Mouse (Mus musculus) liver, embryonic 11.5 days (tissue): ENCODE data around the gene Rasa3. TPM values are rescaled to one million over a fixed set of nuclear protein-coding genes. Genes with fewer than 3 reads are reported as not detected.

Experiments used
- ATAC-seq: fragments of 200-750 bp; cut with Nextera tagmentation; replicated peaks from 2 replicates; pipeline ENCODE4 v1.8.0; 2017; ENCODE audit warnings: moderate number of reproducible peaks, mild to moderate bottlenecking, moderate TSS enrichment, moderate library complexity; ENCODE audit not compliant: low FRiP score
- DNase-seq: peaks from one replicate; pipeline ENCODE4 v3.0.0-alpha.2; 2017; ENCODE audit warnings: low spot score
- H3K27ac ChIP-seq: fragments of 300-500 bp; sonication (generic); 2 replicates; pipeline ENCODE4 v1.5.1; 2014; ENCODE audit warnings: mild to moderate bottlenecking, low read depth, low read length, control low read depth
- H3K27me3 ChIP-seq: fragments of 300-500 bp; sonication (generic); replicated peaks from 2 replicates; pipeline ENCODE4 v1.6.1; 2014; ENCODE audit warnings: low read length, mixed read lengths; ENCODE audit not compliant: control insufficient read depth, insufficient read depth
- H3K36me3 ChIP-seq: fragments of 300-500 bp; sonication (generic); 2 replicates; pipeline ENCODE4 v1.6.1; 2014; ENCODE audit warnings: mild to moderate bottlenecking, low read length, moderate library complexity, mixed read lengths; ENCODE audit not compliant: control insufficient read depth, insufficient read depth
- H3K4me1 ChIP-seq: fragments of 300-500 bp; sonication (generic); replicated peaks from 2 replicates; pipeline ENCODE4 v1.6.1; 2014; ENCODE audit warnings: low read length, mixed read lengths; ENCODE audit not compliant: control insufficient read depth, insufficient read depth
- H3K4me2 ChIP-seq: fragments of 300-500 bp; sonication (generic); 2 replicates; pipeline ENCODE4 v1.6.1; 2014; ENCODE audit warnings: mild to moderate bottlenecking, control low read depth, moderate library complexity
- H3K4me3 ChIP-seq: fragments of 300-500 bp; sonication (generic); 2 replicates; pipeline ENCODE4 v1.5.1; 2014; ENCODE audit warnings: low read depth, low read length, control low read depth
- H3K9ac ChIP-seq: fragments of 300-500 bp; sonication (generic); 2 replicates; pipeline ENCODE4 v1.6.1; 2014; ENCODE audit warnings: low read depth, low read length, control low read depth
- H3K9me3 ChIP-seq: fragments of 300-500 bp; sonication (generic); 2 replicates; pipeline ENCODE4 v1.6.1; 2016; ENCODE audit warnings: low read length, inconsistent platforms, mixed read lengths; ENCODE audit not compliant: control insufficient read depth
- WGBS: fragments of 180-500 bp; shearing (Covaris S2); extraction: QIAGEN DNeasy Blood & Tissue Kit; methylation state at CpG from one replicate; pipeline ENCODE4 v1.1.7; 2014; 5-methylcytosine and 5-hydroxymethylcytosine counted together
- polyA plus RNA-seq: library from polyadenylated mRNA; unstranded; fragments of >200 nt; fragmentation: Nextera tagmentation; extraction: Ambion mirVana; gene quantifications from 2 replicates; pipeline ENCODE4 v1.2.1, GENCODE M21; 2014

Rasa3 gene
- polyA plus RNA-seq, 1 experiment from 2014 or later = 37.2 TPM

DNA sequence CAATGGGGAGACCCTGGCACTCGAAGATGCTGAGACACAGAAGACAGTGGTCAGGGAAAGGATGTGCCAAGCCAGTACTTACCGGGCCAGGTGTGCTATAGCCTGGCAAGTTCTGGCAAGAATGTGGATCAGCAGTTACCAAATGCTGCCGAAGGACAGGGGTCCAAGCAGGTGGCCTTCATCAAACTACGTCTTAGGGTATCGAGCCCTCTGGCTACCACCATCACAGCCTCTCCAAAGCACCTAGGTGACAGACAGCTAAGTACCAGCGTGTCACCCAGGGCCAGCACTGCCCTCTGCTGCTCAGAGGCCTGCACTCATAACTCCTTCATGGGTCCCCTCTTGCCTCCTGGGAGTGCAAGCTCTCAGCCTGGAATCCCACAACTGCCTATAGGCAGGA lies 81.5 kb downstream of the Rasa3 start:
- Histone ChIP-seq H3K9me3 (no peaks in the 10 kb centered on the region), H3K36me3 (peaks cover 8% of the 10 kb centered on the region), H3K4me2 (no peak overlapping the region), H3K4me3 (no peak overlapping the region), H3K27ac (no peak overlapping the region), H3K9ac (no peak overlapping the region), H3K4me1 (peaks cover 5% of the 10 kb centered on the region), H3K27me3 (no peaks in the 10 kb centered on the region)
- ATAC-seq = no peak
- WGBS = 85% methylated on average over 6 of the region's 6 CpGs
- DNase-seq = no peak

GRCm38 (mm10) chr8:13594884-13595323 lies 82.5 kb downstream of the Rasa3 start:
- H3K4me1 ChIP-seq = no peaks in the 10 kb centered on the region; the same call in 1 of the 2 replicates
- H3K9me3 ChIP-seq = no peaks in the 10 kb centered on the region
- no peaks in the 10 kb centered on the region for H3K27me3 ChIP-seq
- H3K4me2 ChIP-seq = peak overlapping the region; percentile 1; the same call in 1 of the 2 replicates
- WGBS = 41% methylated on average over 11 of the region's 11 CpGs
- H3K9ac ChIP-seq = no peak overlapping the region
- no peak for DNase-seq
- no peak overlapping the region for H3K4me3 ChIP-seq
- H3K36me3 ChIP-seq = peaks cover 8% of the 10 kb centered on the region
- peak; percentile 48 for ATAC-seq
- 0 out of 2 replicates have a peak overlapping the region, but pooled peaks have one; percentile 1 for H3K27ac ChIP-seq

DNA sequence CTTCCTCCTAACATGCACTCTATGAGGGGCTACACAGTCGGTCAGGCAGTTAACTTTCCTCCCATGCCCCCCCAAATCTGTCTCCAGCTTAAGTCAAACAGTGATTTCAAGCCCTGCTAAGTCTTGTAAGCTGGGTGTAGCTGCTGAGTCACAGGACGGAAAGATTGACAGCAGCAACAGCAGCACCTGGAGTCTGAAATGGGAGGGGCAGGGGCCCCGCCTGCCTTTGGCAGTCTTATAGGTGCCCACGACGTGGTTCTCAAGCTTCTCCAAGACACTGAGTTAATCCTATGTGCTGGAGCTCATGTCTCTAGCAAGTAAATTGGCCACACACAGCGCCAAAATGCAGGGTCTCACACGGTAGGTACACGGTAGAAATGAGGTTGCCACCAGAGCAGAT lies 84.1 kb downstream of the Rasa3 start:
- 69% methylated on average over 8 of the region's 8 CpGs for WGBS
- Histone ChIP-seq H3K36me3 (peaks cover 10% of the 10 kb centered on the region), H3K4me1 (peaks cover 11% of the 10 kb centered on the region), H3K9me3 (no peaks in the 10 kb centered on the region), H3K27ac (no peak overlapping the region), H3K4me2 (no peak overlapping the region), H3K4me3 (no peak overlapping the region), H3K9ac (no peak overlapping the region), H3K27me3 (no peaks in the 10 kb centered on the region)
- DNase-seq (no peak), ATAC-seq (no peak)

DNA sequence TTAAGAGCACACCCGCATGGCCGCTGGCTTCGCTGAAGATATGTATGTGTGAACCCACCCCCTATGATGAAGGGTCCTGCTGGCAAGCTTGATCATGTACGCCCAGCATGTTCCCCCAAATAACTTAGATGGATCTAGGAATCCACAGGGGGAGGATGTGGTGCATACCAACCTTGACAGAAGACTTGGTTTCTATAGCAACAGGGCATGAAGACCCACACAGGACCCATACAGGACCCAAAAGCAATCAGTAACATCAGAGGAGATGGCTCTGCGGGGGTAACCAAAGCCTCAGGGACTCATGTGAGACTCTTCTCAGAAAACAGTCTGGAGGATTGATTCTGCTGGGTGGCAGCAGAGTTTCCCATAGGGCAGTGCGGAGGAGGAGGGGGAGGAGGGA lies 86.2 kb downstream of the Rasa3 start:
- no peaks in the 10 kb centered on the region for H3K9me3 ChIP-seq
- no peak overlapping the region for H3K27ac ChIP-seq
- no peak overlapping the region for H3K4me2 ChIP-seq
- H3K27me3 ChIP-seq = no peaks in the 10 kb centered on the region
- no peak overlapping the region for H3K9ac ChIP-seq
- H3K4me3 ChIP-seq = no peak overlapping the region
- no peak for DNase-seq
- ATAC-seq = no peak
- 94% methylated on average over 6 of the region's 6 CpGs for WGBS
- 0 out of 2 replicates have a peak, but pooled peaks cover 2% of the 10 kb centered on the region for H3K36me3 ChIP-seq
- H3K4me1 ChIP-seq = peaks cover 11% of the 10 kb centered on the region

DNA sequence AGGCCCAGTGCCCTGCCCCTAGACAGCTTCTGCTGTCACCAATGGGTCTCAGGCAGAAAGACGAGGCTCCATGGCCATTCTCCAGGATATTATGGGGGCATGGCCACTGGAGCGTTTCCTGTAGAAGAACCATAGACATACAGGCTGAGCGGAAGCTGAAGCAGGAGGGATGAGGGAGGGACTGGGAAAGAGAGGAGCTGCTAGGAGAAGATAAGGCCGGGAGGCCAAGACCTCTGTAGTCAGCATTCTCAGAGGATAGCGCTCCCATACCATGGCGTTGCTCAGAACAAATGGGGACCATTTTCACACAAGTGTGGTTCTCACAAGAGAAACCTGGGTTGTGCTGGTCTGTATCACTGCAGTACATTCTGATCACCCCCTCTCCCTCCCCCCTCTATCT lies 88.3 kb downstream of the Rasa3 start:
- 0 out of 2 replicates have a peak overlapping the region, but pooled peaks have one; percentile 16 for H3K27ac ChIP-seq
- peaks cover 11% of the 10 kb centered on the region for H3K4me1 ChIP-seq
- no peaks in the 10 kb centered on the region for H3K27me3 ChIP-seq
- WGBS = 46% methylated on average over 6 of the region's 6 CpGs
- DNase-seq = no peak
- H3K9ac ChIP-seq = no peak overlapping the region
- H3K36me3 ChIP-seq = peaks cover 10% of the 10 kb centered on the region
- peak; percentile 76 for ATAC-seq
- H3K4me2 ChIP-seq = no peak overlapping the region
- H3K9me3 ChIP-seq = no peaks in the 10 kb centered on the region
- no peak overlapping the region for H3K4me3 ChIP-seq

DNA sequence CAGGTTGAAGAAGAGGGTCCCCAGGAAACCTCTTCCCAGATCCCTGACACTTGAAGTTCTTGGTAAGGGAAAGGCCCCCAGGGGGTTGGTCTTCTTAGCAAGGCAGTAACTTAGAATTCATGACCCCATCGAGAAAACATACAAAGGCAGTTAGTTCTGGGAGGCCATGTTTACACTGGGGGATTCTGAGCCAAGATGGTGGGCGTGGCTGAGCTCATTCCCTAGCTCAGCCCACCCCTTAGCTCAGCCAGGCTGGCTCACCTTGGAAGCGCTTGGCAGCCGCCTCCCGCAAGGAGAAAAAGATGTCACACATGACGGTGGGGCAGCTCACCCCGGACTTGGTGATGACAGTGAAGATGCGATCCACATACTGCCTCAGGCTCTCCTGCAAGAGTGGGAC lies 92.8 kb downstream of the Rasa3 start:
- Histone ChIP-seq H3K4me2 (no peak overlapping the region), H3K4me3 (no peak overlapping the region), H3K9me3 (no peaks in the 10 kb centered on the region), H3K9ac (no peak overlapping the region), H3K36me3 (peaks cover 30% of the 10 kb centered on the region), H3K4me1 (peaks cover 10% of the 10 kb centered on the region), H3K27me3 (no peaks in the 10 kb centered on the region), H3K27ac (no peak overlapping the region)
- no peak for ATAC-seq
- WGBS = 74% methylated on average over 8 of the region's 8 CpGs
- no peak for DNase-seq

GRCm38 (mm10) chr8:13577869-13578268 lies 99.5 kb downstream of the Rasa3 start:
- ATAC-seq = no peak
- 80% methylated on average over 6 of the region's 6 CpGs for WGBS
- no peak overlapping the region for H3K4me2 ChIP-seq

GRCm38 (mm10) chr8:13571999-13572398 lies 105.4 kb downstream of the Rasa3 start:
- ATAC-seq (no peak), DNase-seq (no peak)
- Histone ChIP-seq H3K4me2 (no peak overlapping the region), H3K27ac (no peak overlapping the region), H3K36me3 (peaks cover 8% of the 10 kb centered on the region; the same call in 1 of the 2 replicates), H3K27me3 (no peaks in the 10 kb centered on the region), H3K4me3 (no peak overlapping the region), H3K4me1 (no peaks in the 10 kb centered on the region), H3K9me3 (no peaks in the 10 kb centered on the region), H3K9ac (no peak overlapping the region)
- 90% methylated on average over 11 of the region's 11 CpGs for WGBS

More at GRCm38 (mm10) chr8:13577869-13578268, 99.5 kb downstream of the Rasa3 start:
- Histone ChIP-seq H3K4me1 (no peaks in the 10 kb centered on the region), H3K4me3 (no peak overlapping the region), H3K27me3 (no peaks in the 10 kb centered on the region), H3K27ac (no peak overlapping the region), H3K9ac (no peak overlapping the region), H3K36me3 (peaks cover 20% of the 10 kb centered on the region), H3K9me3 (no peaks in the 10 kb centered on the region)
- no peak for DNase-seq

DNA sequence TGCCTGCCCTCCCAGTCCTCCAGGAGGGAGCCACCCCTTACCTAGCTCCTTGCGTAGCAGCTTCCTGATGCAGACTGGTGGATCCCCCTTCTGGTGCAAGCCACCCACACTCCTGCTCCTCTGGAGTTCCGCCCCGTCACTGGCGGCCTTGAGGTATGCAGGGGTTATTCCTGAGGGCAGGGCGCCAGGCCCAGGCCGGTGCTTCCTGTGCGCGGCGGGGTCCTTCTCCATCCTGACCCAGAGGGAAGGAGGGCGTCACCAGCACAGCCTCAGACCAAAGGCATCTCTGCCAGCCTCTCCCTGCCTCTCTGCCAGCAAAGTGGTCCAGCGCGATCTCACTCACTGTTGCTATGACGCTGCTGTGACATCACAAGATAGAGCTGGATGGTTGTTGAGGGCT lies 115.3 kb downstream of the Rasa3 start, which contains the start of gene 1700029H14Rik:
Gene 1700029H14Rik, minus strand, starts transcription at position 344 of the 400 bp plus-strand sequence.
- H3K9me3 ChIP-seq = no peaks in the 10 kb centered on the region
- no peak within 1 kb of the TSS for H3K4me3 ChIP-seq
- H3K4me1 ChIP-seq = no peaks in the 10 kb centered on the region
- DNase-seq (no peak), ATAC-seq (no peak; the same call in 1 of the 2 replicates)
- no peak within 1 kb of the TSS for H3K9ac ChIP-seq
- H3K4me2 ChIP-seq = no peak within 1 kb of the TSS
- no peak within 1 kb of the TSS for H3K27ac ChIP-seq
- WGBS = 35% methylated on average over 13 of the region's 13 CpGs
- H3K27me3 ChIP-seq = no peaks in the 10 kb centered on the region
- H3K36me3 ChIP-seq = no peaks in the 10 kb centered on the region
